Mouse (Mus musculus) liver, embryonic 14.5 days (tissue): ENCODE results near the gene Cdc20b. TPM values are rescaled to one million over a fixed set of nuclear protein-coding genes. Genes with fewer than 3 reads are reported as not detected.

ENCODE experiments used
- ATAC-seq: fragments of 200-750 bp; cut with Nextera tagmentation; 2 replicates; pipeline ENCODE4 v1.8.0; 2017; ENCODE audit warnings: moderate number of reproducible peaks, mild to moderate bottlenecking, moderate library complexity; ENCODE audit not compliant: insufficient read depth
- DNase-seq, 3 experiments: peaks; one replicate each; pipeline ENCODE4 v3.0.0-alpha.2; 2012 to 2013; ENCODE audit warnings: low read depth in 3 of 3, low spot score in 3 of 3
- H3K27ac ChIP-seq: fragments of 300-500 bp; sonication (generic); 2 replicates; pipeline ENCODE4 v1.5.1; 2014; ENCODE audit warnings: moderate library complexity, mild to moderate bottlenecking, control low read depth, inconsistent platforms
- H3K27me3 ChIP-seq: fragments of 300-500 bp; sonication (generic); 2 replicates; pipeline ENCODE4 v1.6.1; 2014; ENCODE audit warnings: mild to moderate bottlenecking, low read length, moderate library complexity; ENCODE audit not compliant: control insufficient read depth, insufficient read depth
- H3K36me3 ChIP-seq: fragments of 300-500 bp; sonication (generic); replicated peaks from 2 replicates; pipeline ENCODE4 v1.6.1; 2014; ENCODE audit warnings: low read depth; ENCODE audit not compliant: control insufficient read depth, insufficient read depth
- H3K4me1 ChIP-seq, 2 experiments: fragments of 200-500 bp in 1 of 2; fragments of 300-500 bp in 1 of 2; sonication (generic) in 1 of 2; replicated peaks; 2 replicates each; pipeline ENCODE4 v1.6.1; 2012 to 2014; ENCODE audit warnings: antibody characterized with exemption in 1 of 2, inconsistent platforms in 1 of 2, low read length in 1 of 2; ENCODE audit not compliant: control insufficient read depth in 2 of 2, insufficient read depth in 2 of 2
- H3K4me2 ChIP-seq: fragments of 300-500 bp; sonication (generic); 2 replicates; pipeline ENCODE4 v1.6.1; 2014; ENCODE audit warnings: low read depth, mild to moderate bottlenecking, control low read depth, moderate library complexity
- H3K4me3 ChIP-seq, 2 experiments: fragments of 200-500 bp in 1 of 2; fragments of 300-500 bp in 1 of 2; sonication (generic) in 1 of 2; 2 replicates each; pipeline ENCODE4 v1.5.1; 2012 to 2014; ENCODE audit warnings: low read depth in 2 of 2, low read length in 2 of 2, mild to moderate bottlenecking in 2 of 2, control low read depth in 1 of 2, inconsistent platforms in 1 of 2, moderate library complexity in 1 of 2; ENCODE audit not compliant: insufficient read depth in 1 of 2
- H3K9ac ChIP-seq: fragments of 300-500 bp; sonication (generic); replicated peaks from 2 replicates; pipeline ENCODE4 v1.6.1; 2014; ENCODE audit warnings: mild to moderate bottlenecking, control low read depth, moderate library complexity
- H3K9me3 ChIP-seq: fragments of 300-500 bp; sonication (generic); 2 replicates; pipeline ENCODE4 v1.6.1; 2016; ENCODE audit warnings: low read length, mixed read lengths; ENCODE audit not compliant: control insufficient read depth
- CTCF ChIP-seq: IDR thresholded peaks from 2 replicates; pipeline ENCODE4 v1.5.1; 2016; ENCODE audit warnings: antibody characterized with exemption, low read depth, control low read depth
- EP300 ChIP-seq: IDR thresholded peaks from 2 replicates; pipeline ENCODE4 v1.6.1; 2016; ENCODE audit warnings: antibody characterized with exemption, low read depth
- WGBS: fragments of 180-500 bp; shearing (Covaris S2); extraction: QIAGEN DNeasy Blood & Tissue Kit; methylation state at CpG from one replicate; pipeline ENCODE4 v1.1.7; 2014; ENCODE audit not compliant: insufficient replicate concordance; 5-methylcytosine and 5-hydroxymethylcytosine counted together
- polyA plus RNA-seq, 2 experiments: library from polyadenylated mRNA; depleted of rRNA in 1 of 2; stranded (reverse) in 1 of 2; unstranded in 1 of 2; fragments of >200 nt; fragmentation: Nextera tagmentation in 1 of 2; extraction: Ambion mirVana in 1 of 2; gene quantifications; 2 replicates each; pipeline versions ENCODE4 v1.2.1 to v1.2.3; 2012 to 2014

Gene Cdc20b
- polyA plus RNA-seq, 2 experiments = 0.02 TPM; not detected in 1

DNA sequence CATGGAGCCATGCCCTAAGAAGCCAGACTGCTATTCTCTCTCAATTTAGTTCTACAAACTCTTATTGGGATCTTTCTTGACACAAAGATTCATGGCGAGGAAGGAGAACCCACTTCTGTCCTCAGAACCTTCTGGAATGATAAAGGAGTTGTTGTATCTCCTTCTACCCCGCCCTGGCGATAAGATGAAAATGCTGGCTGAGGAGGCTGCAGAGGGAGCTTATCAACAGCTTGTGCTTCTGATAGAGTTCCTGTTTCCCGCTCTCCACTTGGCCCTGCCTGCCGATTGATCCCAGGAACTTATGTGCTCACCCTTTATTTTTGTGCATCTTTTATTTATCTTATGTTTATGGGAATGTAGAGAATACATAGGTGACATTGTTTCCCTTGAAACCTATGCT is 49.8 kb downstream of the Cdc20b start:
- no peak overlapping the region for H3K4me3 ChIP-seq
- H3K27me3 ChIP-seq = no peaks in the 10 kb centered on the region
- ATAC-seq = no peak
- H3K4me1 ChIP-seq = peaks cover 0 to 6% of the 10 kb centered on the region in 2 experiments; a peak in 2 of 4 replicates
- H3K9ac ChIP-seq = no peak overlapping the region
- no peaks in the 10 kb centered on the region for H3K9me3 ChIP-seq
- no peaks in the 10 kb centered on the region for H3K36me3 ChIP-seq
- no peak for DNase-seq
- TF ChIP-seq CTCF (no peak), EP300 (no peak)
- no peak overlapping the region for H3K4me2 ChIP-seq
- H3K27ac ChIP-seq = no peak overlapping the region
- WGBS = 11% methylated on average over 5 of the region's 5 CpGs

DNA sequence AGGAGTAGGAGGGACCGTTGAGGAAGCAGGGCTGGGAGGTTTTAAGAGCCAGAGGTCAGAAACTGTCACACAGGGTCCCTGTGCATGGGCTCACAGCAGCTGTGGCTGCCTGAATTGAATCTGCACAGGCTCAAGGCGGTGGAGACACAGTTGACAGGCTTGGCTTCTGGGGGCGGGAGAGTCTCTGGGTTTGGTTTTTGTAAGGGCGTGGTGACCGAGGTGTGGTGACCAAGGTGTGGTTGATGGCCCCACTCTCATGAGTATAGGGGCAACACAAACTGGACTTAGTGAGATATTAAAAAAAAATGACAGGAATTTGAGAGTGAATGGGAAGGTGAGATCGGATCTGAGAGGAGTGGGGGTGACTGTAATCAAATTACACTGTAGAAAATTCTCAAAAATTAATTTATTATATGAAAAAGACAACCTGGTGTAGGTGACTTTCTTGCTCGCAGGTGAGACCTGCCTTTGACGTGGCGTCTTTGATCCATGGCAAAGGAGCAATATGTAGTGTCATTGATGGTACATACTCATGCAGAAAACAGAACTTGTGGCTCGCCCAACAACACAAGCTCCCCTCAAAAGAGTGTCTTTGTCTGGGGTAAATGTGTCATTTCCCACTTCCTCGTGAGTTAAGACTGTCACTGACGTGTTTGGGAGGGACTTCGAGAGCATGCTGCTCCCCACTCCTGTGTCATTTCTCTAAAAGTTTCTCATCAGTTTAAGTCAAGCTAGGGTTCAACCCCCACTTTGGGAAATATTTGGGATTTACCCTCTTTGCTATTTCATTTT is 52.5 kb downstream of the Cdc20b start:
- Histone ChIP-seq H3K9ac (no peak overlapping the region), H3K27me3 (no peaks in the 10 kb centered on the region), H3K36me3 (no peaks in the 10 kb centered on the region), H3K9me3 (no peaks in the 10 kb centered on the region), H3K27ac (no peak overlapping the region), H3K4me3 (no peak overlapping the region), H3K4me2 (no peak overlapping the region), H3K4me1 (peaks cover 0 to 6% of the 10 kb centered on the region in 2 experiments; a peak in 2 of 4 replicates)
- no peak for DNase-seq
- TF ChIP-seq EP300 = no peak
- no peak for TF ChIP-seq CTCF
- 57% methylated on average over 13 of the region's 13 CpGs for WGBS
- no peak for ATAC-seq

DNA sequence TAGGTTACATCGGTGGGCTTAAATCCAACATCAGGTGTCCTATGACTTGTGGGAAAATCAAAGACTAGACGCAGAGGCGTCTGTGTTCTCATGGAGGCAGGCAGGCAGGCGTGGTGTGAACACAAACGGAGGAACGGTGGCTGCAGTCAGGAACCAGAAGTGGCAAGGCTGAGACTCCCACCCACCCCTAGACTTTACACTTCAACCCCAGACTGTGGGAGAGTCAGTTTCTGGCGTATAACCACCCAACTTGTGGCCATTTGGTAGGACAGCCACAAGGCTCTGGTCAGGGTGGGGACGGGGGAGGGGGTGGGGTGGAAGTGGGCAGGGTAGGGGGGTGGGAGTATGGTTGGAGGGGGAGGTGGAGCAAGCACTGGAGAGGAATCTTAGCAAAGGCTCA is 55.6 kb downstream of the Cdc20b start:
- ATAC-seq = no peak
- 60% methylated on average over 8 of the region's 8 CpGs for WGBS
- DNase-seq = no peak
- Histone ChIP-seq H3K4me2 (no peak overlapping the region), H3K9ac (no peak overlapping the region), H3K27ac (no peak overlapping the region), H3K9me3 (no peaks in the 10 kb centered on the region), H3K4me3 (no peak overlapping the region), H3K27me3 (no peaks in the 10 kb centered on the region), H3K36me3 (no peaks in the 10 kb centered on the region), H3K4me1 (no peaks in the 10 kb centered on the region)
- TF ChIP-seq EP300 (no peak), CTCF (no peak)

DNA sequence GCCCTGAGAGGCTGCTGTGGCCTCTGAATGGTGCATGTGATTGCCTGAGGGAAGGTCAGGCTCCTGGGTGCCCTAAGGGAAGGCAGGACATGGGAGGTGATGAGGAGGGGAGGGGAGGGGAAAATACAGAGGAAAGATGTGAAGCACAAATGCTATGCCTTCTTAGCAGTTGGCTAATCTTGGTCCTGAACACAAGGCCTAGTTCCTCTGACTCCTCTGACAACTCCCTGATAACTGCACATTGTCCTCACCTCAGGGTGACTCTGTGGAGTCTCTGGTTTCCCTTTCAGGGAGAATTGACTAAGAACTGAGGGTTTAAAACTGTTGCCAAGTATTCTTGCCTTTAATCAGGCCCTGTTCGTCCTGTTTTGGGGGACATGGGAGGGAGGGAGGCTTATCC is 59.7 kb downstream of the Cdc20b start:
- no peak for ATAC-seq

DNA sequence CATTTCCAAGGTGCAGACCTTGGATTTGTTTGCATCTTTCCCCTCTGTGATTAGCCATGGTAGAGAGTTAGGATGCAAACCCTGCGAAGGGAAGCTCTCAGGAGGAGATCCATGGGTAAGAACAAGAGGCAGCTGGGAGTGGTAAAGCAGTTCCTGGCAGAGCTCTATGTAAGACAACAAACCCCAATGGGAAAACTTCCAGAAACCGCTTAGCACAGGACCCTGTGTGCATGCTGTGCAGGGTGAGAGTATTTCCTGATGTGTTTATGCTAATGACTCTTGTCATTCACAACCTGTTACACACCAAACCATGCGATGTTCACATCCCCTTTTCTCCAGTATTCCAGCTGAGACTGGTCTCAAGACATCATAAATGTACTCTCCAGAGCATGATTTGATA is 62.1 kb downstream of the Cdc20b start:
- 46% methylated on average over 3 of the region's 3 CpGs for WGBS
- H3K36me3 ChIP-seq = no peaks in the 10 kb centered on the region
- ATAC-seq (no peak), DNase-seq (no peak)
- TF ChIP-seq CTCF (no peak), EP300 (no peak)
- H3K4me2 ChIP-seq = no peak overlapping the region
- no peak overlapping the region for H3K27ac ChIP-seq
- H3K4me3 ChIP-seq = no peak overlapping the region
- H3K4me1 ChIP-seq = no peaks in the 10 kb centered on the region
- H3K27me3 ChIP-seq = no peaks in the 10 kb centered on the region
- H3K9ac ChIP-seq = no peak overlapping the region
- no peaks in the 10 kb centered on the region for H3K9me3 ChIP-seq

More for the DNA sequence above, 59.7 kb downstream of the Cdc20b start:
- Histone ChIP-seq H3K36me3 (no peaks in the 10 kb centered on the region), H3K9ac (no peak overlapping the region), H3K4me2 (no peak overlapping the region), H3K4me3 (no peak overlapping the region), H3K27ac (no peak overlapping the region), H3K9me3 (no peaks in the 10 kb centered on the region), H3K27me3 (no peaks in the 10 kb centered on the region), H3K4me1 (no peaks in the 10 kb centered on the region)
- 34% methylated on average over 1 of the region's 1 CpGs for WGBS
- TF ChIP-seq CTCF (no peak), EP300 (no peak)
- DNase-seq = no peak
